Mouse (Mus musculus) urinary bladder, adult 2 months (tissue): ENCODE data around the gene Actr1a. TPM values are rescaled to one million over a fixed set of nuclear protein-coding genes. Genes with fewer than 3 reads are reported as not detected.

Experiments
- DNase-seq: peaks from one replicate; pipeline ENCODE4 v3.0.0; 2022; ENCODE audit warnings: low spot score
- polyA plus RNA-seq: library from polyadenylated mRNA; depleted of rRNA; stranded (reverse); fragments of >200 nt; gene quantifications from 2 replicates; pipeline ENCODE4 v1.2.3, GENCODE M21; 2012; rRNA removed

The Actr1a gene
- polyA plus RNA-seq, 1 experiment: 101 TPM

DNA sequence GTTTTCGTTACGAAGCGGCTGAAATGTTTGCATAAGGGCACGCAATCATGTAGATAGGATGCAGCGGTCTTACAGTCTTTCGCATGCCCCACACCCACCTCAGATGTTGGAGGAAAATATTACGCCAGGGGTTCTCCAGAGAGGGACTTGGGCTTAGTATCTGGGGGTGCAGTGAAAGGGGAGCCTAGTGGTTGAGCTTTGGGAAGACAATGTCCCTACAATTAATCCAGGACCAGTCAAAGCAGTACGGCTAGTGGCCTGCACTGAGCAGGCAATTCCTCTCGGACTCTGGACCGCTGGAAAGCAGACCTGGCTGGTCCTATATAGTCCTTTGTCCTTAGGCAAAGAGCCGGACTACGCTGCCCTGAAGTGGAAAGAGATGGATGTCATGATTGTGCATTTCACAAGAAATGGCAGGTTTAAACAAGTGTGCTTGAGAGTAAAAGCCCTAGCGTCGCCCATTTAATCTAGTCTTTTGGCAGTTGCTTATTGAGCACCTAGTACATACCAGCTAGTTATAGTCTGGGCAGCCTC, 68.0 kb downstream of the Actr1a start:
- DNase-seq: no peak

Other genes starting within 250 kb of the Actr1a start
- 0.12 and 0.19 TPM in 2 replicates for gene Pitx3, start 247.4 kb downstream of the Actr1a start, polyA plus RNA-seq
- 56.3 and 57.5 TPM in 2 replicates for gene Gbf1, start 243.2 kb downstream of the Actr1a start, polyA plus RNA-seq
- 23.0 and 24.7 TPM in 2 replicates for gene Nfkb2, start 91.4 kb downstream of the Actr1a start, polyA plus RNA-seq
- 156 and 191 TPM in 2 replicates for gene Psd, start 68.6 kb downstream of the Actr1a start, polyA plus RNA-seq
- gene Fbxl15, start 67.6 kb downstream of the Actr1a start, polyA plus RNA-seq: 11.0 and 11.7 TPM in 2 replicates
- gene Cuedc2, start 57.0 kb downstream of the Actr1a start, polyA plus RNA-seq: 114 and 120 TPM in 2 replicates
- gene Mfsd13a, start 54.6 kb downstream of the Actr1a start, polyA plus RNA-seq: 4.8 and 5.2 TPM in 2 replicates
- 2.4 and 3.0 TPM in 2 replicates for gene 2310034G01Rik, start 45.4 kb downstream of the Actr1a start, polyA plus RNA-seq
- gene Sufu, start 1.1 kb upstream of the Actr1a start, polyA plus RNA-seq: 15.5 and 19.7 TPM in 2 replicates
- 17.2 and 25.2 TPM in 2 replicates for gene Trim8, start 106.0 kb upstream of the Actr1a start, polyA plus RNA-seq
- gene Arl3, start 177.4 kb upstream of the Actr1a start, polyA plus RNA-seq: 93.7 and 103 TPM in 2 replicates
- gene Sfxn2, start 177.6 kb upstream of the Actr1a start, polyA plus RNA-seq: 5.8 and 7.5 TPM in 2 replicates
- gene Wbp1l, start 203.3 kb upstream of the Actr1a start, polyA plus RNA-seq: 60.0 and 70.2 TPM in 2 replicates